Mouse (Mus musculus): Measurements from ENCODE around the gene Doc2g.
A peak's percentile ranks its signal among the peaks of the same experiment; 100 is the strongest.
"Not testable (repeated sequence)": the region's sequence is repeated elsewhere in the genome, so short reads cannot be mapped to it uniquely, and the experiment has no call there.

The Doc2g gene

GRCm38 (mm10) chr19:4015635-4016034, 12.5 kb downstream of the Doc2g start:
- no peak for DNase-seq (ENCODE audit: low spot score in 2 of 2)

DNA sequence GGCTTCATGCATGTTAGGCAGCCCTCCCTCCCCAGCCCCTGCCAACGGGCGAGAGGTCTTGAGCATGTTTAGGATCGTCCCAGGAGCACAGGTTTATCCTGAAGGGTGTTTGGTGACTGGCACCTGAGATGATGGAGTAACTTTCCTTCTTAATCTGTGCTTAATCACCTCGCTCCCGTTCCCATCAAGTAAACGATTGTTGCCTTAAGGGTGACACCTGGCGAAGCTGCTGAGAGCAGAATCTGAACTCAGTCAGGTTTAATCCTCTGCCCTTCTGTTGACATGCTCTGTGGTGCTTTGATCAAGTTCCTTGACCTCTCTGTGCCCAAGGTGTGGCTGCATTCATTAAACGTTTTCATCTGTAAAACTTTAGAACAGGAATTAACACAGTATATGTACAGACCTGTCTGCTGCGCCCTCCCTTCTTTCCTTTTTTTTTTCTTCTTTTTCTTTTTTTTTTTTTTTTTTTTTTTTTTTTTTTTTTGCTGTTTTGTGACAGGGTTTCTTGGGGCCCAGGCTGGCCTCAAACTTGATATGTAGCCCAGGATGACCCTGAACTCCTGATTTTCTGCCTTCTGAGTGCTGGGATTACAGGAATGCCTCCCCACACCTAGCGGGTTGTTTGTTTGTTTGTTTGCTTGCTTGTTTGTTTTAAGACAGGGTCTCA, 14.9 kb downstream of the Doc2g start:
- DNase-seq (ENCODE audit: low spot score in 2 of 2) = no peak

DNA sequence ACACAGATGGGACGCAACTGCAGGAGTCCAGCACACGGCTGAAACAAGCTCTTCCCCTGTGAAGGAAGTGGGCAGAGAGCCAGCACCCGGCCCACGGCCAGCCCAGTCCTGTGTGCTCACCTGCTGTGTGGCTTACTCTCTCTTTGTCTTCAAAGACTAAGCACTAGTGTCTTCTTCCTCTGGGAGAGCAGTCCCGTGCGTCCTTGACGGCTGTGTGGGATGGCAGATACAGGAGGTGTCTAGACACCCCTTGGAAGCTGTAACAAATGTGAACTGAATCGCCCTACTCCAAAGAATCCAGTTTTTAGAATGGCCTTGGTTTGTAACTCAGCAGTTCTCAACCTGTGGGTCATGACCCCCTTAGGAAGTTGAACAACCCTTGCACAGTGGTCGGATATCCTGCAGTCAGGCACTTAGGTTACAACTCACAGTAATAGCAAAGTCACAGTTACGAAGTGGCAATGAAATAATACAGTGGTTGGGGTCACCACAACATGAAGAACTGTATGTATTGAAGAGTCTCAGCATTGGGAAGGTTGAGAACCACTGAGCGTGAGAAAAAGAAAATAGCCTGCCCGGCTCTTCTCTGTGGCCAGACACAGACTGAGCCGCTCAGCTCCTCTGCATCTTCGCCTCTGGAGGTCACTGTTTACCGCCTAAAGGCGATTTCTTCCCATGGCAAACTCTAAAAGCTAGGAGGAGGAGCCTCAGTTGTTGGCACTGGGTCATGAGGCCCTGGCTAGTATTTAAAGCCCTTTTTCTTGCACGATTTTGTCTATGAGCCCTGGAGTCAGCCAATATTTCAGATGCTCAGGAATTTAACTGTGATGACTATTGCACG, 15.8 kb downstream of the Doc2g start:
- DNase-seq (ENCODE audit: low spot score in 2 of 2) = peak; percentile 63 to 73

DNA sequence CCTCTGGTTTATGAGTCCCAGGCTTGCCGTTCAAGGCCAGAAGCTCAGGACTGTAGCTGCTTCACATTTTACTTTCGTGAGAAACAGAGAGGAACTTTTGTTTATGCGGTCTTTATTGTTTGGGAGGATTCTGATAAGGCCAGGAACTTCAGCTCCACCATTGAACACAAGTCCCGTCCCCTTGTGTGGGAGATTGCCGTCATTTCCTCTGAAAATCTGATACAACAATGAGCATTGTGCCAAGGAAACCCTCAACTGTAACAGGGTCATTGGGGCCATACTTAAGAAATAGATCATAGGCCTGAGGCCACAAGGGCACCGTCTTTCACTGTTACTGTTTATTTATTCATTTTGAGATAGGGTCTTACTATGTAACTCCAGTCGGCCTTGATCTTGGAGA, 20.1 kb downstream of the Doc2g start:
- no peak for DNase-seq (ENCODE audit: low spot score in 2 of 2)

- no peak for DNase-seq (ENCODE audit: low spot score in 2 of 2)
These were observed 24.5 kb downstream of the Doc2g start for GRCm38 (mm10) chr19:4027576-4027975.

- no peak for DNase-seq (ENCODE audit: low spot score in 2 of 2)
These were observed 29.6 kb downstream of the Doc2g start for GRCm38 (mm10) chr19:4032668-4033067.

DNA sequence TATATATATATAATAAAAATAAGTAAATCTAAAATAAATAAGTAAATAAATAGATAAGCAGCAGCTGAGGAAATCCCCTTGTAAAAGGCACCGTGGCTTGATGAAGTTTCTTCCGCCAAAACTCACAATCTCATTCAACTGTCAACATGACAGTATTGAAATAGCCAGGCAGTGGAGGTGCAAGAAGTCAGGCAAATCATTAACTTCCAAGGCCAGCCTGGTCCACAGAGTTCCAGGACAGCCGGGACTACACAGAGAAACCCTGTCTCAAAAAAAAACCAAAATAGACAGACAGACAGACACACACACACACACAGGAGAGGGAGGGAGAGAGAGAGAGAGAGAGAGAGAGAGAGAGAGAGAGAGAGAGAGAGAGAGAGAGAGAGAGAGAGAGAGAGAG, 30.2 kb downstream of the Doc2g start:
- DNase-seq (ENCODE audit: low spot score in 2 of 2) = no peak

DNA sequence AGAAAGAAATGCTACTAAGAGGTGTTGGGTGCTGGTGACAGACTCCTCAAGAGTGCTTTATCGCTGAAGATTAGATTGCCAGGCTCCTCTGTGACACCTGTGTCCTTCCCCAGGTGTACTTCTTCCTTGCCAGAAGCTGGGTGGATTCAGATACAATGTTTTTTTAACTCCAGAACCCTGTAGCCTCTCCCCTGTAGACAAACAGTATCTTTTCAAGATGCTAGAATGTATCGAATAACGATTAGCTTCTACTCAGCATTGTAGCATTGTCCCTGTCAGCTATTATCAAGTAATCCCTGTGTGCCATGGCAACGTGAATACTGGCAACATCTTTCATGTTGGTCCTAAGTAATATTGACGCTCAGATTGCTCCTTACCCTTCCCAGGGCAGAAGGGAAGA, 30.6 kb downstream of the Doc2g start:
- no peak for DNase-seq (ENCODE audit: low spot score in 2 of 2)

DNA sequence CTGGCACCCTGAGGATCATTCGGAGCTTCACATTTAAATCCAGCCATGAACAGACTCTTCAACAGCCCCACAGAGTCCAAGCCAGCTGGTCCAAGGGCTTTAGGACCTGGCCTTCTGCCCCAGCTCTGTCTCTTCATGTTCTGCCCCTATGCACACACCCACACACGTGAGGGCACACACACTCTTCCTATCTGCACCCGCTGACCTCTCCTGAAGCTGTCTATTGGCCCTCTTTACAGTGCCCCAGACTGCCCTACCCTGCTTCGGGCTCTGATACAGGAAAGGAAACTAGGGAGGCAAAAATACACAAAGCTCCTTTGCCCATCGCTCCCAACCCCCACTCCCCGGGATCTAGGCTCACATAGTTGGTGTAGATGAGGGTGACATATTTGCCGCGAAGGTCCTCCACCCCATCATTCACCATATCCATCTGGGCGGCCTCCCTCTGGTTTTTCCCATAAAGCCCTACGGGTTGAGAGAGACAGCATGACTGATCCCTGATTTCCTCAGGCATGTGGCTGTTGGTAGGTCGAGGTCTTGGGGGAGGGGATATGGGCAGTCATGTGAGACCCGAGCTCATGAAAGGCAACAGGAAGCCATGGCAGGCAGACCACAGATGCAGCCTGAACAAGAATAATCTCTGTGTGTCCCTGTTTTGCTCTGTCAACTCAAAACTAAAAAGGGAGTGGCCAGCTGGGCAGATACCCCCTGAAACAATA, 33.4 kb downstream of the Doc2g start:
- no peak for DNase-seq (ENCODE audit: low spot score in 2 of 2)

GRCm38 (mm10) chr19:4037154-4037787, 34.2 kb downstream of the Doc2g start:
- DNase-seq (ENCODE audit: low spot score in 2 of 2) = not testable (repeated sequence)

DNA sequence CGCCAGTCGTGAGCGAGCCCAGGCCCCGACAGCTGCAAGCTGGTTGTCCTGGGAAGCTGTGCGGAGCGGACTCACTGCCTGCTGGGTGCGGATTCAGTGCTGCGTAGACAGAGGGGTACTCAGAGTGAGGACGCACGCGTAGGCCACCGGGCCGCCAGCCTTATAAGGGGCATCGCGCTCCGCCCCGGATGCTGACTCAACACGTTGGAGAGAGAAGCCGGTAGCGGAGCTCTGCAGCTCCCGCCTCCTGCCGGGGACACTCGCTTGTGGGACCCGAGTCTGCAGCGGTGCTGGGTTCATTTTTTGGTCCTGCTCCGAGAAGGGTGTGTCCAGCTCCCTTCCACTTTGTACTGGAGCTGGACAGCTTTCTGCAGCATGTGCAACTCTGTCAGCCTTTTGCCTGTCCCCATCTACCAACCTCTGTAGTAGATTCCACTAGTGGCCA, 34.7 kb downstream of the Doc2g start, which contains the start of gene Gstp1:
Gene Gstp1 (minus strand): TSS at position 198 of the 445 bp plus-strand sequence.
- DNase-seq (ENCODE audit: low spot score in 2 of 2) = peak; percentile 76 to 80

DNA sequence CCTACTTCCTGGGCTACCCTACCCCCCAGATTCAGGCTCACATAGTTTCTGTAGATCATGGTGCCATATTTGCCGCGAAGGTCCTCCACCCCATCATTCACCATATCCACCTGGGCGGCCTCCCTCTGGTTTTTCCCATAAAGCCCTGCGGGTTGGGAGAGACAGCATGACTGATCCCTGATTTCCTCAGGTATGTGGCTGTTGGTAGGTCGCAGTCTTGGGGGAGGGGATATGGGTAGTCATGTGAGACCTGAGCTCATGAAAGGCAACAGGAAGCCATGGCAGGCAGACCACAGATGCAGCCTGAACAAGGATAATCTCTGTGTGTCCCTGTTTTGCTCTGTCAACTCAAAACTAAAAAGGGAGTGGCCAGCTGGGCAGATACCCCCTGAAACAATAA, 37.8 kb downstream of the Doc2g start:
- DNase-seq (ENCODE audit: low spot score in 2 of 2) = not testable (repeated sequence)

DNA sequence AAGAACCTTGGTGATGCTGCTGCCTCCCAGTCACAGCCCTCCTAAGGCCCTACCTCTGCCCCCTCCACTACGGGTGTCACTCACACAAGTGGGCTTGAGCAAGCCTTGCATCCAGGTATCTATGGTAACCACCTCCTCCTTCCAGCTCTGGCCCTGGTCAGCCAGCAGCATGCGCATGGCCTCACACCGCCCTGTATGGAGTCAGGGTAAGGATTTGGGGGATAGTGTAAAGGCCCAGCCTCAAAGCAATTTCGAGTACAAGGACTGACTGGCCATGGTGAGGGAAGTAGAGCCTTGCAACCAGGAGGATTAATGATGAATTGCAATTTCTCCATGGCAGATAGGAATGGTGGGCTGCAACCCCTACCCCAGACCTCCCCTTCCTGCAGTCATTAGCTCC, 38.4 kb downstream of the Doc2g start:
- DNase-seq (ENCODE audit: low spot score in 2 of 2) = not testable (repeated sequence)

DNA sequence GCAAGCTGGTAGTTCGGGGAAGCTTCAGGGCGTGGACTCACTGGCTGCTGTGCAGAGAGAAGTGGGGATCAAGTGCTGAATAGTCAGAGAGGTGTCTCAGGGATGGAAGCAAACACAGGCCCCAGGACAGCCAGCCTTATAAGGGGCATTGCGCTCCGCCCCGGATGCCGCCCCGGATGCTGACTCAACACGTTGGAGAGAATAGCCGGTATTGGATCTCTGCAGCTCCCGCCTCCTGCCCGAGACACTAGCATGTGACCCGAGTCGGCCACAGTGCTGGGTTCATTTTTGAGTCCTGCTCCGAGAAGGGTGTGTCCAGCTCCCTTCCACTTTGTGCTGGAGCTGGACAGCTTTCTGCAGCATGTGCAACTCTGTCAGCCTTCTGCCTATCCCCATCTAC, 39.0 kb downstream of the Doc2g start:
- no peak for DNase-seq (ENCODE audit: low spot score in 2 of 2)

- not testable (repeated sequence) for DNase-seq (ENCODE audit: low spot score in 2 of 2)
These were observed 41.0 kb downstream of the Doc2g start for GRCm38 (mm10) chr19:4044109-4044508.

DNA sequence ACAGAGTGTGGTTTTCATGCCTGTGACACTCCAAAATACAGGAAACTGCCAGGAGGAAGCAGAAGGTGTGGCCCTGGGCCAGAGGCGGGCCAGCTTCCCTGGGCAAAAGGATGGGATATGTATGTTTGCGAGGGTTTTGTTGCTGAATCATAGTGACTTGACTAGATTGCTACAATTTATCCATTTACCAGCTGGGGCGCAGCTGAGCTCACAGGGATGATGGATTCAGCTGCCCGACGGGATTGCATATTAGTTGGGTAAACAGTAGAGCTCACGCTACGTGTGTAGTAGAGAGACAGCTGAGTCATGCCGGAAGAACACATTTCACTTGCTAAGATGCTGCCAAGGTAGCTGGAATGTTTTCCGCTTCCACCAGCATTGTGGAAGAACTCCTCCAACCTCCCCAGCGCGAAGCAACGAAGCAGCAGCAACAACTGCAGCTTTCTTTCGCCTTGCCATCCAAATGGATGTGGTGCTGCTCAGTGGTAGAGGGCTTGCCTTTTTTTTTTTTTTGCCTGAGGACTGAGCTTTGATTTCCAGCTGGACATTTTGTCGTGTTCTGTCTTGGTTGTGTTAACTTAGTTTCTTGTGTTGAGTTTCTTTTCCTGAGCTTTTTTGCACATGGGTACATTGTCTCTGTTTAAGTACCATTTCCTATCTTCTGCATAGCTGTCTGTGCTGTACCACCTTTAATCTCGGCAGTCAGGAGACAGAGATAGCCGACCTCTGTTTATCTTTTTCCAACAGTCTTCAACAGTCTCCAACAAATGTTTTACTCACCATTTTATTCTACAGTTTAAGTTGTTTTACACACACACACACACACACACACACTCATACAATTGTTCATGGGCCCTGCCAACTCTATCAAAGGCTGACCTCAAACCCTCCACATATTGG, 43.1 kb downstream of the Doc2g start, which contains the start of gene Gstp2:
Gene Gstp2 (minus strand): TSS at position 58 of the 900 bp plus-strand sequence.
- no peak for DNase-seq (ENCODE audit: low spot score in 2 of 2)

GRCm38 (mm10) chr19:4046866-4047254, 43.7 kb downstream of the Doc2g start:
- no peak for DNase-seq (ENCODE audit: low spot score in 2 of 2)

GRCm38 (mm10) chr19:4047859-4048258, 44.7 kb downstream of the Doc2g start:
- peak; percentile 78 to 86 for DNase-seq (ENCODE audit: low spot score in 2 of 2)

- DNase-seq (ENCODE audit: low spot score in 2 of 2) = not testable (repeated sequence)
These were observed 46.0 kb downstream of the Doc2g start for GRCm38 (mm10) chr19:4049069-4049468.

DNA sequence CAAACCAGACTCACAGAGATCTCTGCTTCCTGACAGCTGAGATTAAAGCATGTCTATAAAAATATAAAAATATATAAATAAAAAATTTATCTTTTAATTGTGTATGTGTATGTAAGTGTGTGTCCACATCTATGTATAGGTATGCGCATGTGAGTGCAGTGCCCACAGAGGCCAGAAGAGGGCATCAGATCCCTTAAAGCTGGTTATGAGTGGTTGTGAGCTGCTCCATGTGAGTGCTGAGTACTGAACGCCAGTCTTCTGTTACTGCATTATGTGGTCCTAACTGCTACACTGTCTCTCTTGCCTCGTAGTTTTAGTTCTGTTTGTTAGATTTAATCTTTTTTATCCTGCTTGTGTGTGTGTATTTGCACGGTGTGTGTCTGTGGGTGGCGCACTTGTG, 47.9 kb downstream of the Doc2g start:
- DNase-seq (ENCODE audit: low spot score in 2 of 2) = no peak
